Mouse (Mus musculus) liver, embryonic 14.5 days (tissue): ENCODE results near the gene Gm49322. TPM values are rescaled to one million over a fixed set of nuclear protein-coding genes. Genes with fewer than 3 reads are reported as not detected.

ENCODE experiments used
- ATAC-seq: fragments of 200-750 bp; cut with Nextera tagmentation; 2 replicates; pipeline ENCODE4 v1.8.0; 2017; ENCODE audit warnings: moderate number of reproducible peaks, mild to moderate bottlenecking, moderate library complexity; ENCODE audit not compliant: insufficient read depth
- DNase-seq, 3 experiments: peaks; one replicate each; pipeline ENCODE4 v3.0.0-alpha.2; 2012 to 2013; ENCODE audit warnings: low read depth in 3 of 3, low spot score in 3 of 3
- H3K27ac ChIP-seq: fragments of 300-500 bp; sonication (generic); 2 replicates; pipeline ENCODE4 v1.5.1; 2014; ENCODE audit warnings: moderate library complexity, mild to moderate bottlenecking, control low read depth, inconsistent platforms
- H3K27me3 ChIP-seq: fragments of 300-500 bp; sonication (generic); 2 replicates; pipeline ENCODE4 v1.6.1; 2014; ENCODE audit warnings: mild to moderate bottlenecking, low read length, moderate library complexity; ENCODE audit not compliant: control insufficient read depth, insufficient read depth
- H3K36me3 ChIP-seq: fragments of 300-500 bp; sonication (generic); replicated peaks from 2 replicates; pipeline ENCODE4 v1.6.1; 2014; ENCODE audit warnings: low read depth; ENCODE audit not compliant: control insufficient read depth, insufficient read depth
- H3K4me1 ChIP-seq, 2 experiments: fragments of 200-500 bp in 1 of 2; fragments of 300-500 bp in 1 of 2; sonication (generic) in 1 of 2; replicated peaks; 2 replicates each; pipeline ENCODE4 v1.6.1; 2012 to 2014; ENCODE audit warnings: antibody characterized with exemption in 1 of 2, inconsistent platforms in 1 of 2, low read length in 1 of 2; ENCODE audit not compliant: control insufficient read depth in 2 of 2, insufficient read depth in 2 of 2
- H3K4me2 ChIP-seq: fragments of 300-500 bp; sonication (generic); 2 replicates; pipeline ENCODE4 v1.6.1; 2014; ENCODE audit warnings: low read depth, mild to moderate bottlenecking, control low read depth, moderate library complexity
- H3K4me3 ChIP-seq, 2 experiments: fragments of 200-500 bp in 1 of 2; fragments of 300-500 bp in 1 of 2; sonication (generic) in 1 of 2; 2 replicates each; pipeline ENCODE4 v1.5.1; 2012 to 2014; ENCODE audit warnings: low read depth in 2 of 2, low read length in 2 of 2, mild to moderate bottlenecking in 2 of 2, control low read depth in 1 of 2, inconsistent platforms in 1 of 2, moderate library complexity in 1 of 2; ENCODE audit not compliant: insufficient read depth in 1 of 2
- H3K9ac ChIP-seq: fragments of 300-500 bp; sonication (generic); replicated peaks from 2 replicates; pipeline ENCODE4 v1.6.1; 2014; ENCODE audit warnings: mild to moderate bottlenecking, control low read depth, moderate library complexity
- H3K9me3 ChIP-seq: fragments of 300-500 bp; sonication (generic); 2 replicates; pipeline ENCODE4 v1.6.1; 2016; ENCODE audit warnings: low read length, mixed read lengths; ENCODE audit not compliant: control insufficient read depth
- CTCF ChIP-seq: IDR thresholded peaks from 2 replicates; pipeline ENCODE4 v1.5.1; 2016; ENCODE audit warnings: antibody characterized with exemption, low read depth, control low read depth
- EP300 ChIP-seq: IDR thresholded peaks from 2 replicates; pipeline ENCODE4 v1.6.1; 2016; ENCODE audit warnings: antibody characterized with exemption, low read depth
- WGBS: fragments of 180-500 bp; shearing (Covaris S2); extraction: QIAGEN DNeasy Blood & Tissue Kit; methylation state at CpG from one replicate; pipeline ENCODE4 v1.1.7; 2014; ENCODE audit not compliant: insufficient replicate concordance; 5-methylcytosine and 5-hydroxymethylcytosine counted together
- polyA plus RNA-seq, 2 experiments: library from polyadenylated mRNA; depleted of rRNA in 1 of 2; stranded (reverse) in 1 of 2; unstranded in 1 of 2; fragments of >200 nt; fragmentation: Nextera tagmentation in 1 of 2; extraction: Ambion mirVana in 1 of 2; gene quantifications; 2 replicates each; pipeline versions ENCODE4 v1.2.1 to v1.2.3; 2012 to 2014

The Gm49322 gene
- polyA plus RNA-seq, 2 experiments = 0.19 to 1.2 TPM

GRCm38 (mm10) chr10:80587305-80587657 is 18.5 kb upstream of the Gm49322 start:
- Histone ChIP-seq H3K4me3 (no peak overlapping the region), H3K4me1 (peaks cover 14 to 23% of the 10 kb centered on the region in 2 experiments), H3K9ac (no peak overlapping the region), H3K36me3 (peaks cover 2% of the 10 kb centered on the region), H3K4me2 (no peak overlapping the region), H3K9me3 (no peaks in the 10 kb centered on the region), H3K27me3 (no peaks in the 10 kb centered on the region), H3K27ac (no peak overlapping the region)
- no peak for TF ChIP-seq EP300
- no peak for TF ChIP-seq CTCF
- ATAC-seq = no peak
- no peak for DNase-seq
- WGBS = 58% methylated on average over 4 of the region's 4 CpGs

DNA sequence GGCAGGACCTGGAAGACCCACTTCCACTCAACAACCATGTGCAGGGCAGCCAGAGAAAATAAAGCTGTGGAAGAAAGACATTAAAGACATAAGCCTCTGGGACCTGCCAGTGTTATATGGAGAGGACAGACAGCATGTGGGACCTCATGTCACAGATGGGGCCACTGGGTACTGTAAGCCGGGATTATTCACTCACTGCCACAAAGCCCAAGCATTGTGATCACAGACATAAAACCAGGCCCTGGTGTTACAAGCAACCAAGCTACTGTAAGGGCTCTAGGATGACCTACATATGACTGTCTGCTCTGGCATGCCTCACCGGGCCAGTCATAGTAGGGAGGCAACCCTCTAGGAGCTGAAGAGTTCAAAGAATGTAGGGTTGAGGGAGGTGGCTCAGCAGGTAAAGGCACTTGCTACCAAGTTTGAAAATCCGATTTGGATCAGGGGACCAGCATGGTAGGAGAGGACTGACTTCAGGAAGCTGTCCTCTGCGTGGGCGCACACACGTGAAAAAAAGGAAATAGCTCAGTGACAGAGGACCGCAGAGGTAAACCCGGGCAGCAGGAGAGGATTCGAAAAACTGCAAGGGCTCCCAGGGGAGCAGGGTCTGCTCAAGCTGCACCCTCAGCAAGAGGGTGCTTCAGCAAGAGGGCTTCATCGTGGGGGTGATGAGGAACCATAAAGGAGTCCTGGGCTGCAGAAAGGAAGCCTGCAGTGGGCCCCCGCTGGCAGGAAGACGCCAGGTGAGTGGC is 16.5 kb upstream of the Gm49322 start:
- DNase-seq = no peak
- Histone ChIP-seq H3K27me3 (no peaks in the 10 kb centered on the region), H3K27ac (peak overlapping the region; percentile 49), H3K4me2 (peak overlapping the region; percentile 82), H3K9me3 (no peaks in the 10 kb centered on the region), H3K4me3 (peak overlapping the region; percentile 94 to 96), H3K36me3 (peaks cover 2% of the 10 kb centered on the region), H3K9ac (peak overlapping the region; percentile 93), H3K4me1 (peaks cover 14 to 22% of the 10 kb centered on the region in 2 experiments)
- WGBS = 7% methylated on average over 12 of the region's 12 CpGs
- no peak for ATAC-seq
- TF ChIP-seq CTCF (no peak), EP300 (no peak)

DNA sequence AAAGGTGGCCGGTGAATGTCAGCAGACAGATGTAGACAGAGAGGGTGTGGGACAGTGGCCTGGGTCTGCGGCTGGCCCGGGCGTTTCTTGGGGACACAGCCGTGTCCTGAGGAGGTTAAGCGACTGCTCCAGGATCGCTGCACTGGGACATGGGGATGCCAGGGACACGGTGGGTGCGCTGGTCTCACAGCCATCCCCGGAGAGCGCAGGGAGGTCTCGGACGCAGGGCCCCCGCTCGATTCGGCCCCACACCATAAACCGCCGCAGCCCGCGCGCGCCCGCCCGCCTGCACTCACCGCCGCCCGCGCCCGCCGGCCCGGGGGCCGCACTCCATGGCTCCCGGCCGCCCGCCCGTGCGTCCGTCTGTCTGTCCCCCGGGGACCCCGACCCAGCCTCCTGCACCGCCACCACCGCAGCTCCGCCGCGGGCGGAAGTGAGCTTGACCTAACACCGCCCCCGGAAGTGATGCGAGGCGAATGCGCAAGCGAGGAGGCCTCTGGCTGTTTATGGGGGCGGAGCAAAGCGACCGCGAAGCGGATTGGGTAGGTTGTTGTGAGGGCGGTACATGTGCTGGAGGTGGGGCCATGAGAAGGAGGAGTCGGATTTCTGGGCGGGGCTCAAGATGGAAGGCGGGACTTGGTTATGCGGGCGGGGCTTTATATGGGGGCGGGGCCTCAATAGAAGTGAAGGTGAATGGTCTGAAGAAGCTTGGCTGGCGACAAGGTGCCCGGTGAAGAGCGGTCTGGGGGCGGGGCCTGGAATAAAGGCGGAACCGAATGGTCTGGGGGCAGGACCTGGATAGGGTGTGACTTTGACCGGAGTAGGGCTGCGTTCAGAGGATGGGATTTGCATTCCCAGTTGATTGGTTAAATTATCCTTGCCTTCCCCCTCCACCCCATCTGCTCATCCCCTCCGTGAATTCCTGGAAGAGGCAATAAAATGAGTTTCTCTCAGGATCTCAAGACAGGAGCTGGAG is 15.7 kb upstream of the Gm49322 start, which contains the start of gene Abhd17a:
Abhd17a (minus strand) TSS at position 463 of the 976 bp plus-strand sequence.
- peak within 1 kb of the TSS; percentile 93 for H3K9ac ChIP-seq
- peak; percentile 96 for ATAC-seq
- H3K27me3 ChIP-seq = no peaks in the 10 kb centered on the region
- peak within 1 kb of the TSS; percentile 49 for H3K27ac ChIP-seq
- DNase-seq = peak; percentile 97 to 98 (median 98)
- peaks cover 14 to 24% of the 10 kb centered on the region in 2 experiments for H3K4me1 ChIP-seq
- H3K4me2 ChIP-seq = peak within 1 kb of the TSS; percentile 82
- WGBS = under 1% methylated on average over 67 of the region's 73 CpGs
- peak within 1 kb of the TSS; percentile 94 to 96 for H3K4me3 ChIP-seq
- H3K9me3 ChIP-seq = no peaks in the 10 kb centered on the region
- peaks cover 2% of the 10 kb centered on the region for H3K36me3 ChIP-seq
- TF ChIP-seq CTCF (no peak), EP300 (no peak)

GRCm38 (mm10) chr10:80596318-80596717 is 9.5 kb upstream of the Gm49322 start:
- no peaks in the 10 kb centered on the region for H3K27me3 ChIP-seq
- H3K4me1 ChIP-seq = peaks cover 24 to 34% of the 10 kb centered on the region in 2 experiments
- ATAC-seq (no peak), DNase-seq (no peak)
- no peak overlapping the region for H3K4me3 ChIP-seq
- no peak overlapping the region for H3K27ac ChIP-seq
- H3K4me2 ChIP-seq = no peak overlapping the region
- H3K9ac ChIP-seq = peak overlapping the region; percentile 2
- TF ChIP-seq CTCF (no peak), EP300 (no peak)
- 50% methylated on average over 4 of the region's 4 CpGs for WGBS
- H3K36me3 ChIP-seq = no peaks in the 10 kb centered on the region
- H3K9me3 ChIP-seq = no peaks in the 10 kb centered on the region
